Mouse (Mus musculus) inflammation-experienced regulatory T-cells, adult 6 months (primary cell): Measurements from ENCODE around the gene Gm7257. TPM values are rescaled to one million over a fixed set of nuclear protein-coding genes. Genes with fewer than 3 reads are reported as not detected.

ENCODE experiments used
- ATAC-seq: one replicate; pipeline ENCODE4 v1.8.0; 2017
- polyA plus RNA-seq, 3 experiments: library from polyadenylated mRNA; unstranded; fragments of 100-300 nt; shearing (Covaris generic); gene quantifications; one replicate each; pipeline ENCODE4 v1.2.1; 2017

Gene Gm7257
- not detected for polyA plus RNA-seq

- ATAC-seq = no peak
Observed at GRCm38 (mm10) chr9:36431584-36431983, at the start of gene Gm7257. Gm7257 (plus strand) TSS chr9:36431884.

DNA sequence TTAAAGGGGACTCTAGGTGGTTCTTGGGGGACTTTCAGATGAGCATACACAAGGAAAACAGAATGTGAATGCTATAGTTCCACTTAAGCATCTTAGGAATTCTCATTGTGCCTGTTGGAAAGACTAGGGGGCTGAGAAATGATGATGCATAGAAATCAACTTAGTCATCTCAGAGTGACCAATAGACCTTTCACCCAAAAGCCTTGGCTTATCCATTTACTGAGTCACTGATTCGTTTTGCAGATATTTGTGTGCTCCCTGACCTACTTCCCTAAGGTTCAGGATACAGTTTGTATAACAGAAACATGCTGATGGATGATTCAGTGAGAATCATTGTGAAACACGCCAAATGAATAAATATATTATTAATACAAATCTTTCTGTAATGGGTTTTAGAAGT, 28.7 kb upstream of the Gm7257 start:
- ATAC-seq = no peak

- ATAC-seq = no peak
Observed at GRCm38 (mm10) chr9:36435051-36435764, 3.5 kb downstream of the Gm7257 start.

DNA sequence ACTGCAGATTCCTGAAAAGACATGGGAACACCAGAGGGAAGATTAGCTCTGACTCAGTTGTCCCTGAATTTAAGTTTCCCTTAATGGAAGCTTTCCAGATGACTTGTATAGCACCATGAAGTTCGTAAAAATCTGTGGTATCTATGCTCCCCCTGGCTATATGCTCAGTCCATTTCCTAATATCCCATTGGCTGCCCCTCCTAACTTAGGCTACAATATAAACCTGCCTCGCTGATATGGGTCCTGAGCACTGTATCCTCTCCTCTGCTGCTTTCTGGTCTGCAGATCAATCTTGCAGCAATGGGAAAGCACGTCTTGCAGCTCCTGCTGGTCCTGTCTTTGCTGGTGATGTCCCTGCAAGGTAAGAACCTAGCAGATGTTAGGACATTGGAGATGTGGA, 43.7 kb downstream of the Gm7257 start, which contains the start of gene Gm9513:
TSS of gene Gm9513 (plus strand) at position 301 of the 400 bp plus-strand sequence.
- no peak for ATAC-seq

Other genes starting within 250 kb of the Gm7257 start
- not detected for gene Gm9513, start 43.8 kb downstream of the Gm7257 start, polyA plus RNA-seq
- gene Gm5615, start 110.1 kb downstream of the Gm7257 start, polyA plus RNA-seq = not detected
- gene Gm17689, start 150.8 kb downstream of the Gm7257 start, polyA plus RNA-seq = not detected
- not detected for gene A630095E13Rik, start 211.5 kb downstream of the Gm7257 start, polyA plus RNA-seq